Mouse (Mus musculus) spleen, postnatal 14 days (tissue): ENCODE measurements around the gene Pabpn1l.

ENCODE experiments used
- DNase-seq, 2 experiments: peaks; one replicate each; pipeline ENCODE4 v3.0.0; 2021 to 2022; ENCODE audit warnings: low spot score in 2 of 2

Gene Pabpn1l

DNA sequence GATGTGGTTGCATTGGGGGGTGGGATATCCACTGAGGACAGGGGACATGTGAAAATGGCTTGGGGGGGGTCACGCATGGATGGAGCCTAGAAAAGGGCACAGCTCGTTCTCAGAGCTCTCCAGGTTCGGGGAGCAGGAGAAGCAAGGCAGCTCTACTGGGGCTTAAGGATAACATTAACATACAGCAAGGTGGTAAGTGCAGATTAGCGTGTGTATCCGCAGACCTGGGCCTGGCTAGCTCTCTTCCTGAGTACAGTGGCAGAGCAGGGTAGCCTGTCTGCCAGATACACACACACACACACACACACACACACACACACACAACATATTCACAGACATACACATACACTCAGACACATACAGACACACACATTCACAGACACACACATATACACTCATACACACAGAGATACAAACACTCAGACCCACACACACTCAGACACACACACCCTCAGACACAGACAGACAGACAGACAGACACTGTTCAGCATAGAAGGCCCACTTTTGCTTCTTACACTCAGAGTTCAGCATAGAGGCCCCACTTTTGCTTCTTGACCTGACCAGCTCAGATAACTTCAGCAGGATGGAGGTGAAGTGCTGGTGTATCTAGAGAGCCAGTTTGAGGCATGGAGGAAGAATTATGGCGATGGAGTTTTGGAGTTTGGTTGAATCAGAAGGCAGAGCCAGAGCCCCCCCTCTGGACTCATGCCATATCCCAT lies 3.7 kb downstream of the Pabpn1l start:
- DNase-seq: peak in 1 of 2 experiments; percentile 34

DNA sequence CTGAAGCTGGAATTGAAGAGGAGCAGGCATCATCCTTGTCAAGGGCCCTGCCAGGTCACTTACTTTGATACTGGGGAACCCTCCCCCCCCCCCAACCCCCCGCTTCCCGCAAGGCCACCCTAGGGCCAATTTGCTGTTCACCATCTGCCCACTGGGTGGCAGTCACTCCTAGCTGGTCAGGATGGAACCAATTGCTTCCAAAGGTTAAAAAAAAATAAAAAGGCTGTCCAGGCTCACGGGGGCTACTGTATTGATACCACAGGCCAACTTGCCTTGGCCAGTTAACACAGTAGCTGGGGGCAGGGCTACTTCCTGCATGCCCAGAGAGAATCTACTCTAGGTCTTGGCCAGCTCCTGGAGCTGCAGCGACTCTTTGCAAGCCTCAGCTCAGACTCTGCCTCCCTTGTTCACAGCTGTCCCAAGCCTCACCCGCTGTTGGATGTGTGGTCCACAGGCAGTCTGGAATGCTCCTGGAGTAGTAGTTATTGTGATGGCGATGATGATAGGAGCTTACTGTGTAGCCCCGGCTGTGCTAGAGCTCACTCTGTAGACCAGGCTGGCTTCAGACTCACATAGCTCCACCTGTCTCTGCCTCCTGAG lies 4.5 kb downstream of the Pabpn1l start:
- DNase-seq: peak; percentile 71 to 88

DNA sequence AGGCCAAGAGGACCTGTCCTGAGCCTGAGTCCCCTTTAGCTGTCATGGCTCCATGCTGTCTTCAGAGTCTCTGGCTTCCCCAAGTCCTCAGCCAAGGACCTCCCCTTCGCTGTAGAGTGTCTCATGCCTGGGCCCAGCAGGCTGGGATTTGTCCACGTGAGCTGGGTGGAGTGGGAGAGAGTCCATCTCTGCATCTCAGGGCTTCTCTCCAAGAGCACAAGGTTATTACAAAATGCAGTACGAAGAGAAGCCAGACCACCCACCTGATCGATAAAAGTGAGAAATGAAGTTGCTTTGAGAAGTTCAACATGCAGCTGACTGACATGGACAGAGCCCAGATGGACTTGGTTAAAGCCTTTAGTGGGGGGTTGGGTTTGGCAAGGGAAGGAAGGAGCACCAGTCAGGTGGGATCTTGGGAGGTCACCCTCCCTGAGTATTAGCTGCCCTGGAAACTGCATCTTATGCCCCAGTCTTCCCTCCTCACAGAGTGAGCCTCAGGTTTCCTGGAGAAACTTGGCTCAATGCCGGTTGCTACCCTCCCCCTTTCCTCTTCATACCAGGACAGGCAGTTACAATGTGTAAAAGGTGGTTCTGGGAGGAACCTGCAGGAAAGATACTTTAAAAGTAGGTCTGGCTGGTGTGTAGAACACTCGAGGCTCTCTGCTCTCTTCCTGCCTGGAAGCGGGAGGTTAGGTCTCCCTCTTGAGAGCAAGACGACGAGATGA lies 6.2 kb downstream of the Pabpn1l start:
- DNase-seq: no peak

DNA sequence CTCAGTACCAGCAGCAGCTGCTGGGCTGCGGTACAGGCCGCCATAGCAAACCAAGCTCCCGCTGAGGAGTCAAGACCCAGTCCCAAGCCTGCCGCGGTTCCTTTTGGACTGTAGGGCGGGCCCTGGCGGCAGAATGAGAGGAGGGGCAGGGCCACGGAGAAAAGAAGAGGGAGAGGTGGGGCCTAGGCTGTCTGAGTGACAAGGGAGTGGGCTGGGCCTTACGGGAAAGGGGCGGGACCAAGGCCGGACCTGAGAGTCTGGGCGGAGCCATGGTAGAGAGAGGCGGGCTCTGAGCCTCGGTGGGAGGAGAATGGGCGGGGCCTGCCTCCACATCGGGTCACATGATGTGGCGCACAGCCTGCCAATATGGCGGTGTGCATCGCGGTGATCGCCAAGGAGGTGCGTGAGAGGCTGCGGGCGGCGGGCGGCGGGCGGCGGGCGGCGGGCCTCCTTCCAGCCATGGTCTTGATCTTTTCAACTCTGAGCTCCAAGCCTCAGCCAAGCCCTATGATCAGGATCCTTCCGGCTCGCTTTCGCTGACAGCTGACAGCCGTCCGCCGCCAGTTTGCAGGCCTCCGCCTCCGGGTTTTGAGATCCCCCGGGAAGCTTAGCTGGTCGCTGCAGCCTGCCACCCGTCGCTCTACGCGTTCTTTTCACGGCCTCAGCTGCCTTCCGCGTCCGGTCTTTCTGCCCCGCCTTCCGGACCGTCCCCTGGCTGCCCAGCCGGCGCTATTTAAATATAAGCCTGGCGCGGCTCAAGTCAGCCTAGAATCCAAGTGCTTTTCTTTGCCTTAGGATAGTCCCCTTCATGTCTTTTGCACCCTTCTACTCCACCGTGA lies 11.0 kb downstream of the Pabpn1l start, which contains the start of the genes Galns and Trappc2l:
Gene Galns, minus strand, starts transcription at position 169 of the 839 bp plus-strand sequence.
Gene Trappc2l, plus strand, starts transcription at position 346 of the 839 bp plus-strand sequence.
- DNase-seq: peak; percentile 92 to 93

DNA sequence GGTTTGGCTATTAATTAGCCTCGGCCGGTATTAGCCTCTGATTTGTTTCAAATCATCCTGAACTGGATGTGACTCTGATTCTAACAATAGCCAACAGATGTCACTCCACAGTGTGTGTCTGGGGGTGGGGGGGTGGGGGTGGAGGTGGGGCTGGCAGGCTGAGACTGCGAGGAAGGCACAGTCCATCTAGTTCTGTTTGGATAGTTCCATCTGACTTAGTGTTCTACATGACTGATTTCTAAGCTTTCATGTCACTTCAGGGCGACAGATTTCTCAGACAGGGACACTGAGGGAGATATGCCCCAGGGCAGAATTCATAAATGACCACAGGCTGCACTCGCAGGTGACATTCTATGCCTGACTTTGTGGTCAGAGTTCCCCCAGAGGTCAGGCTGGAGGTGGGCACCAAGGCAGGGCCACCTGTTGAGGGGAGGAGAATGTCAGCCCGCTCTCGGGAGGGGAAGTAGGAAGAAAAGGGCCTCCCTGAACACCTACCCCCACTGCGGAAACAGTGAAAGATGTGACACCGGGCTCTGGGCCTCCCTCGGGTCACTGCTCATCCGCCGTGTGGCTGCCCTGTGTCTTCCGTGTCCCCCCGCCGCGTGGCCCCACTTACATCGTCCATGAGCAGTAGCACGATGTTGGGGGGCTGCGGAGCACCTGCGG lies 11.8 kb downstream of the Pabpn1l start:
- DNase-seq: no peak

DNA sequence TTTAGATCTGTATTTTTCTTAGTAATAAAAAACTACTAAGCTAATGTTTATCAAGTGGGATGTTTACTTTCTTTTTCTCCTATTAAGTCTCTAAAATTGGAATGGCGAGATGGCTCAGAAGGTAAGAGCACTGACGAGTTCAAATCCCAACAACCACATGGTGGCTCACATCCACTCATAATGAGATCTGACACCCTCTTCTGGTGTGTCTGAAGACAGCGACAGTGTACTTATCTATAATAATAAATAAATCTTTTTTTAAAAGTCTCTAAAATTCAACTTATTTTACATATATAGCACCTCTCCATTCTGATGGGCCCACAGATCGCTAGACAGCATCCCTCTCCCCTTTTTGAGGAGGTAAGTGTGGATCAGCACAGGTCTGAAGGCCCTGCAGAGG lies 12.3 kb downstream of the Pabpn1l start:
- DNase-seq: no peak

DNA sequence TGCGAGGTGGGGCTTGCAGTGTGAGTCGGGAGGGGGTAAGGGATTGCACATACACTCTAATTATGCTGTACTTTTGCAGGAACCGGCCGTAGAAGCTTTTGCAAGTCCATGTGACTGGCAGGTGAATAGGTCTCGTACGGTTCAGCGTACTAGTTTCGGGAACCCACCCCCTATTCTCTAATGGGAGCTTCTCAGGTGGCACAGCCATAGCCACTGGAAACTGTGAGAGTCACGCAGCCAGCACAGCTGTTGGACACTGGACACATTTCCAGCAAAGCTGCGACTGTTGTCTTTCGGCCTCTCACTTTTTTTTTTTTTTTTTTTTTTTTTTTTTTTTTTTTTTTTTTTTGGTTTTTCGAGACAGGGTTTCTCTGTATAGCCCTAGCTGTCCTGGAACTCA lies 15.7 kb downstream of the Pabpn1l start:
- no peak for DNase-seq

DNA sequence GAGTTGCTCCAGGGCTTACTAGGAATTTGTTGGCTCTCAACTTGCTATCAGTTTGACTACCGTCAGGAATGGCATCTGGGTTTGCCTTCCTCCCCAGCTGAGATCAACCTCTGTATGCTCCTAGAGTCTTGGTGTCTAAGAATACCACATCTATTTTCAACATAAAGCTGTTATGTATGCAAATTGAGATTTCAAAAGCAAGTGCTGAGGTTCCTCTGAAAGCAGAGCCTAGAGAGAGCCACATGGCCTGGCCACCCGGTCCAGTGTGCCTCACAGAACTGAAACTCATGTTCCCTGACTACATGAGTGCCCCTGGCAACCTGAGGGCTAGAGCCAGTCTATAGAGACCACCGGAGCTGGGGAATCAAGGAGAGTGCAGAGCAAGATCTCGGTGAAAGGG lies 17.2 kb downstream of the Pabpn1l start:
- no peak for DNase-seq

DNA sequence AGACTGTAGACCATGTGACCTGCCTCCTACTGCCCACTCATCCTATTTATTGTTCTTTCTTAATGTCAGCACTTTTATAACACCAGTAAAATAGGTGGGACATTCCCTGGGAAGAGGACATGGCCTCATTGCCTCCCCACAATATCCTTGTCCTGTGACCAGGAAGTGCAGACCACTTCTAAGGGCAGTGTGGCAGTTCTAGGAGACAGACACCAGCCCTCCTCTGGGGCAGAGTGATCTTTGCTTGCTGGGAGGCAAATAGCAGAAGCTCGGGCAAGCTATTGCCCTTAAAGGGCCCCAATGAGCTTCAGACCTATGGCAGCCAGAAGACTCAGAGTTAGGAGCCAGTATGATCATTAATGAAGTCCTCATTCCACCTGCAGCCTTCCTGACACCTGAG lies 17.9 kb downstream of the Pabpn1l start:
- no peak for DNase-seq

DNA sequence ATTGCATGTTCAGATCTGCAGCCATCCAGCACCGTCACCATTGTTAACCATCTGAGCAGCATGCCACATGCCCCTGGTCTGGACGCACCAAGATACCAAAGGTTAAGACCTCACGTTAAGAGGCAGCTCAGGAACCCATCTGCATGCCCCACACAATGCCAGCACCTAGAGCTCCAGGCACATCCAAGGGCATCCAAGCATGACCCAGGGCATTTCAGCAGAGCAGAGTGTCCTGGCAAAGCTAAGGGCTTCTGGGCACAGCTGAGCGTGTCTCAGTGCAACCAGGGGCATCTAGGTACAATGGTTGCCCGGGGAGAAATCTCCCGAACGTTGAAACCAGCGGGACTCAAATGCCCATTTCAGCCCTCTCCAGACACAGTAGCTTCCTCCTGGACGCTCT lies 21.9 kb downstream of the Pabpn1l start:
- no peak for DNase-seq

DNA sequence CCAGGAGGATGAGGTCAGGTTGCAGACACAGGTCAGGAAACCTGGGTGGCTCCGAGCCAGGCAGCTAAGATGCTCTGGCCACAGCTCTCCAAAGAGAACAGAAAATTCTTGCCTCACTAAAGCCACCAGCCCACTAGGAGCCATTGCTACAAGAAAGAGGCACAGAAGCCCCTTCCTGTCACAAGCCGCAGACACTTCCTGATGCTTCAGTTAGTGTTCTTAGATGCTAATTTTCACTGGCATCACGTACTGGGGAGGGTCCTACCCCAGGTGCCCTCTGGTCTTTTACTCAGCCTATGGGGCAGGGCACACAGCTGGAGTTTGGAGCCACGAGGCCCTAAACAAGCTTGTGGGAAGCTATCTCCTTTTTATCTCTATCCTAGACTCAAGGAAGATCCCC lies 26.5 kb downstream of the Pabpn1l start:
- DNase-seq: no peak

DNA sequence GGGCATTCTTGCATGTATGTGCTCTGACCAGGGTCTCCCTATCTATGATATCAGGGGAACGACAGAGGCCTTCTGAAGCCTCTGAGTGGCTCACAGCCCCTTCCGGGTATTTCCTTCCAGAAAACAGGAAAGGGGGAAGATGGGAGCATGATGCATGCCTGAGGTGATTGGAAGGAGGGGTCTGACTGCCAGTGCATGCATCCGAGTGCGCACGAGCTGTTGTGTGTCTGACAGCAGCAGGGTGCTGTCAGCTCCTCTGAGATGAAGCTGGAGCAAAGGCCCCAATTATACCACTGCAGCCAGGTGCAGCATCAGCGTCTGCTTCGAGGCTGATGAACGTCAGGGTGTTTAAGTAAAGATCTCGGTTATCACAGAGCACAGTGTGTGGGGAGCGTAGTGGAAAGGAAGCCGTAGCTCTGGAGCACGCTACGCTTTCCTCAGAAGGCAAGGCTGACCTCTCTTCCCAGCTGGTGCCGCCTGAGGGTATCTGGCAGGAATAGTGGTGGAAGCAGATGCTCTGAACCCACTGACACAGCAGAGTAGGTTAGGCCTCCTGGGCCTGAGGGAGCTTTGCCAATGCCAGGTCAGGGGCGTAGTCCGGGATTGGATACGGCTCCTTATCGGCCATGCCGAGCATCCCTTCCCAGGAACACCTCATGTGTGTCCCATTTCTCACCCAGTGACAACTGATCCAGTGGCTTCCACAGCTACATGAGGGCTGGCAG lies 28.6 kb downstream of the Pabpn1l start:
- DNase-seq: no peak

DNA sequence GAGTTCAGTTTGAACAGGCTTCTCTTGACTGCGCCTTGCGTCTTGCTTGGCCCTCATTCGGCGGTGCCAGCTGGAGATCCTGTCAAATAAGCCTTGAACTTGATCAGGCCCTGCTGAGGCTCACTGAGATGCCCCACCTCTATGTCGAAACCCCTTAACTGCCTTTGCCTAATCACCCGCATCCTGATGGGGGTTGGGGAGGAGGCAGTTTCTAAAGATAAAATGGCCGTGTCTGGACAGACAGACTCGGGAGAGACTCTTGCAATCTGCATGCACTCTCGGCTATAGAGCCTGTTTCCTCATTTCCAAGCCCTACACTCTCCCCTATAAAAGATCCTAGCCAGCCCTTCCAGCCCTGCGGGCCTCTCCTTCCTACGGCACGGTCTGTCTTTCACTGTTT lies 29.3 kb downstream of the Pabpn1l start:
- no peak for DNase-seq

DNA sequence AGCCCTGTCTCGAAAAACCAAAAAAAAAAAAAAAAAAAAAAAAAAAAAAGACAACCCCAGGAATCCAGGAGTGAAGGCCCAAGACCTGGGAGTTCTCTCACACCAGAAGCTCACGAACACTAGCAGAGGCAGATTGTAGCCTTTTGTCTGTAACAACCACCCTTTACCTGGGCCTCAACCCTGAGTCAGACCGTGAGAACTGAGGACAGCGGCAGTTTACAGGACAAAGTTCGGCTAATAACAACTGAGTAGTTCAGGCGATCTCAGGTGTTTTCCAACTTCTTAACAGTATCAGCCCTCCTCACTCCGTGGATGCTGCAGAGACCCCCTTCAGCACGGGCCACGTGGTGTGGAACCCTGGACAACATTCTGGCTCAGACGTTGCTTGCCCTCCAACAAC lies 35.8 kb downstream of the Pabpn1l start:
- DNase-seq: no peak

DNA sequence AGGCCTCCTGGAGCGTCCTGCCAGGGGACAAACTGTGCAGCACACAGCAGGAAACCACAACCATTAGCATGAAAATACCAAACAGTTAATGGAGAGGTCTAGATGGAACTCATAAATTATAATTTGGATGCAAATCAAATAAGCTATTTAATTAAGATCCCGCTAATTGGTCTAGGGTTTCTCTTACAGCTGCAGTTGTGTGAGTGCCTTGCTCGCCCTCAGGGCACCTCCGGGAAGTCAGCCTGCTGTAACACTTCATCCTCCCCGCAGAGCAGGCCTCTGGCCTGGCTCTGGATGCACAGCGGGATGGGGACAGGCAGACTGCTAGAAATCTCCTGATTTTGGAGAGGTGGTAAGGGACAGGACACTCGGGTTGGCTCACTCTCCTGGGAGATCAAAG lies 36.4 kb downstream of the Pabpn1l start:
- no peak for DNase-seq

DNA sequence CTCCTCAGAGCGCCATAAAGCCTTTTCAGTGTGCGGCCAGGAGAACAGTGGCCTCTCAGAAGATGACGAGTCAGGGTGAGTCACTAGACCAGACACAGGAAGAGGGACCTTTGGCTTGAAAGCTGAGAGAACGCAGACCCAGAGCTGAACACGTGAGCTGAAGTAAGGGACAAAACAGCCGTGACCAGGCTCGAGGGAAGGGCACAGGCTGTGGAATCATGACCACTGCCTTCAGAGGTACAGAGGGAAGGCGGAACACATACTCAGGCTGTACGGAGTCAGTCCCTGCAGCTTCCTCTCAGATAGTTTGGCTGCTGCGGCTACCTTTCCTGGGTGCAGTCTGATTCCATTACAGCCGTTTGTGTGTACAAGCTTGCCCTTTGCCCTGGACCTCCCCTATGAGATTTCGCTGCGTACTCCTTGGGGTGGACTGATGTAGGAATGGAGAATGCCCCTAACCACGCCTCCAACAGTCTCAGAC lies 37.1 kb downstream of the Pabpn1l start:
- DNase-seq: no peak

DNA sequence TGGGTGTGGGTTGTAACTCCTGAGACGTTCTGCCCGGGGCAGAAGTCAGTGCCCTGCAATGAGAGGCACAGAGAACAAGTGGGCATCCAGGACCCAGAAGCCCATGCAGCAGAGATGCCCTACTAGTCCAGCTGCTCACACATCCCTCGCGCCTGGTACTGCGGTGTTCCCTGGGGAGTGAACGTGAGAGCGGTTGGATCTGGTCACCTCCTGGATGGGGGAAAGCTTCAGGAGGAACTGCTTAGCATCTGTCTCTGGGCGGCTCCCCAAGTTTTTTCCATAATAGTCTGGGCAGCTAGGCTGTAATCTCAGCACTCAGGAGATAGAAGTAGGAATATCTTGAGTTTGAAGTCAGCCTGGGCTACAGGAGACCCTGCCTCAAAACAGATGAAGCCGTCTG lies 37.6 kb downstream of the Pabpn1l start:
- DNase-seq: no peak

DNA sequence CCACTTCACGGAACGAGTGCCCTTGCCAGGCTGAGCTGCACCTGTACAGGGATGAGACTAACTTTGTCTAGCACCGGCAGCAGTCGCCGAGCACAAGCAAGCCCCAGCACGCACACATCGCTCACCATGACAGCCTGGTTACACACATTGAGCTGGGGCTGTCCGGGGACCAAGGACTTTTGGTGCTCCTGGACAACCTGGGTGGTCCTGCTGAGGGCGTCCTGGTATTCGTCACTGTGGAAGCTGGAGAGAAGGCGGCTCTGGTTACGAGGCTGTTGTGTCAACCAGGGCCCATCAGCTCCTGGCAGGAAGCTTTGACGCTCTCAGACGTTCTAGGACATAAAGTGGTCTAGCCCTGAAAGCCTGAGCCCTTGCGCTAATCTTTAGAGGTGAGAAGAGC lies 41.6 kb downstream of the Pabpn1l start:
- no peak for DNase-seq

DNA sequence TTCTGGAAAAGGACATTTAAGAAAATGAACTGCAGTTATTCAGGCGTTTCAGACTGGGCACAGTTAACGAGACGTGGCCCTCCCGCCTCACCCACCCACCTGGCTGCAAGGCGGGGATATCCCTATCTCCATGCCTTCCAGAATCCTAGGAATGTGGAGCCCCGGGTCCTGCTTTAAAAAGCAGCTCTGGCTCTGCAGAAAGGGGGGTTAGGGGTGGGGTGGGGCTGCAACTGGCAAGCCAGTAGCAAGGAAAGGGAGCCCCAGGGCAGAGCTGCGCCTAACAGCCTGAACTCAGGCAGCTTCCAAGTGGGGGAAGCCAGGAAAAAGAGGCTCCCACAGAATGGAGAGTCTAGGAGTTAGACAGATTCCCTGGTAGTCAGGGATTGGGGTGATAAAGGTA lies 43.3 kb downstream of the Pabpn1l start:
- DNase-seq: no peak

DNA sequence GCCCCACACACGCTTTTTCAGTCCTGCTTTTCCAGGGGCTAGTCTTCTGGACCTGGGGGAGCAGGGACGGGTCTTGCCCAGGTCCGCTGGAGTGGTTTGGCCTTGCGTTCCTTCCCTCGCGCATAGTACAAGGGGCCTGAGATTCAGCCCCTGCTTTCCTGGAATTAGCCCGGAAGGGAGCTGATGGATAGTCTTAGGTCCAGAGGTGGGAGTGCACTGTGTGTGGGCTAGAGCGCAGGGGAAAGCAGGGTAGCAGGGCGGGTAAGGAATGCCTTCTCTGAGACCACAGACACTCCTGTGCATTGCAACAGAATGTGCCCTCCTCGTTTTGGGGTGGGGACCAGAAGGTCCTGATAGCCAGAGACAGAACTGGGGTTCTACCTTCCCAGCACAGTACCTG lies 45.4 kb downstream of the Pabpn1l start:
- DNase-seq: no peak

DNA sequence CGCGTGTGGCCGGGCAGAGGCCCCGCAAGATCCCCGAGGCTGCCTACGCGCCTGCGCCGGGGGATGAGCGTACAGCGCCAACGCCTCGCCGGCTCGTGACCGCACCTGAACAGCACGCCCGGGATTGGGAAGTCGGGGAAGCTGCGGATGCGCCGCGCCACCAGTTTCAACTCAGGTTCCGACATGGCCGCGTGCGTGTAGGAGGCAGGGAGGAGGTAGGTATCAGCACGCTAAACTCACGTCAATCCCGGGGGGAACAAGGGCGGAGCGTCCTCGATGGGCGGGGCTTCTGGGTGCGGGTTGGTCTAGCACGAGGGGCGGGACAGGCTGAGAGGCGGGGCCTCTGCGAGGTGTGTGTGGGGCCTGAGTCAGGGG lies 45.9 kb downstream of the Pabpn1l start, which contains the start of gene Aprt:
Gene Aprt, minus strand, starts transcription at position 262 of the 375 bp plus-strand sequence.
- peak; percentile 91 for DNase-seq
